Comparison of ENCODE assay signal across 9 mouse cellular contexts in genomic region chr16:32597909-32598381, GRCm38 (mm10). TPM values are rescaled to one million over a fixed set of nuclear protein-coding genes. Genes with fewer than 3 reads are reported as not detected.
DNase-seq lines count a peak whose midpoint lies in the region; ATAC-seq lines count a peak whose summit lies in the region.
"Had no signal": no experiment of that assay in that cellular context is flagged by ENCODE, and none has a peak within 500 bp of the region (broad histone marks: within the 10 kb centered on the region; RNA-seq: fewer than 3 reads in every experiment).

No protein-coding gene starts in this region.

- no peak overlapping the region for H3K9ac ChIP-seq in embryonic facial prominence, embryonic 12.5 days
- H3K9ac ChIP-seq in heart, embryonic 13.5 days, result peak overlapping the region; percentile 45
- H3K9ac ChIP-seq in kidney, embryonic 15.5 days, result no peak overlapping the region

- peak overlapping the region; percentile 23; the same call in 1 of the 2 replicates for H3K27ac ChIP-seq in embryonic facial prominence, embryonic 12.5 days
- H3K27ac ChIP-seq in embryonic facial prominence, embryonic 10.5 days (replicated peaks), result no peak overlapping the region
- peak overlapping the region; percentile 57 for H3K27ac ChIP-seq in heart, embryonic 13.5 days (replicated peaks)
- H3K27ac ChIP-seq in kidney, embryonic 15.5 days, result no peak overlapping the region

- ATAC-seq in embryonic facial prominence, embryonic 12.5 days (ENCODE audit: insufficient number of reproducible peaks, insufficient read depth, low FRiP score, low TSS enrichment), result no peak
- no peak for ATAC-seq in heart, embryonic 13.5 days (ENCODE audit: extremely low read depth, insufficient number of reproducible peaks, low FRiP score, low TSS enrichment)
- ATAC-seq in megakaryocyte progenitor cell, adult 5-6 weeks (replicated peaks; ENCODE audit: poor library complexity), result peak; percentile 58
- no peak for ATAC-seq in kidney, embryonic 15.5 days (replicated peaks; ENCODE audit: low FRiP score)

- H3K4me2 ChIP-seq in embryonic facial prominence, embryonic 12.5 days (replicated peaks), result no peak overlapping the region
- 0 out of 2 replicates have a peak overlapping the region, but pooled peaks have one; percentile 20 for H3K4me2 ChIP-seq in heart, embryonic 13.5 days
- no peak overlapping the region for H3K4me2 ChIP-seq in kidney, embryonic 15.5 days

- H3K36me3 ChIP-seq in embryonic facial prominence, embryonic 12.5 days, result no peaks in the 10 kb centered on the region
- H3K36me3 ChIP-seq in embryonic facial prominence, embryonic 10.5 days (replicated peaks), result no peaks in the 10 kb centered on the region
- H3K36me3 ChIP-seq in heart, embryonic 13.5 days, result no peaks in the 10 kb centered on the region
- H3K36me3 ChIP-seq in kidney, embryonic 15.5 days, result no peaks in the 10 kb centered on the region

- no peaks in the 10 kb centered on the region for H3K27me3 ChIP-seq in embryonic facial prominence, embryonic 12.5 days
- no peaks in the 10 kb centered on the region for H3K27me3 ChIP-seq in embryonic facial prominence, embryonic 10.5 days (replicated peaks; ENCODE audit: low read depth, poor library complexity, severe bottlenecking)
- H3K27me3 ChIP-seq in heart, embryonic 13.5 days (replicated peaks), result no peaks in the 10 kb centered on the region
- H3K27me3 ChIP-seq in kidney, embryonic 15.5 days, result no peaks in the 10 kb centered on the region
- H3K27me3 ChIP-seq: CH12.LX had no signal

- WGBS in embryonic facial prominence, embryonic 12.5 days, result 44% methylated on average over 4 of the region's 4 CpGs
- WGBS in embryonic facial prominence, embryonic 10.5 days, result 49% methylated on average over 4 of the region's 4 CpGs
- WGBS in heart, embryonic 13.5 days, result 19% methylated on average over 4 of the region's 4 CpGs
- 32% methylated on average over 4 of the region's 4 CpGs for WGBS in kidney, embryonic 15.5 days

- no peak overlapping the region for H3K4me3 ChIP-seq in embryonic facial prominence, embryonic 12.5 days
- no peak overlapping the region for H3K4me3 ChIP-seq in embryonic facial prominence, embryonic 10.5 days
- H3K4me3 ChIP-seq in heart, embryonic 13.5 days, result no peak overlapping the region
- H3K4me3 ChIP-seq in kidney, embryonic 15.5 days (replicated peaks), result no peak overlapping the region

- no peaks in the 10 kb centered on the region for H3K9me3 ChIP-seq in embryonic facial prominence, embryonic 12.5 days
- no peaks in the 10 kb centered on the region for H3K9me3 ChIP-seq in embryonic facial prominence, embryonic 10.5 days
- H3K9me3 ChIP-seq in heart, embryonic 13.5 days, result no peaks in the 10 kb centered on the region
- H3K9me3 ChIP-seq in kidney, embryonic 15.5 days (replicated peaks), result no peaks in the 10 kb centered on the region

- H3K4me1 ChIP-seq in embryonic facial prominence, embryonic 12.5 days, result no peaks in the 10 kb centered on the region
- H3K4me1 ChIP-seq in embryonic facial prominence, embryonic 10.5 days, result peaks cover 5% of the 10 kb centered on the region
- H3K4me1 ChIP-seq in heart, embryonic 13.5 days, result peaks cover 5% of the 10 kb centered on the region
- H3K4me1 ChIP-seq in kidney, embryonic 15.5 days, result peaks cover 9% of the 10 kb centered on the region; the same call in 1 of the 2 replicates

- no peak for DNase-seq in embryonic facial prominence, embryonic 10.5 days (ENCODE audit: low spot score)
- peak; percentile 9 for DNase-seq in ovary, adult 18-20 months (ENCODE audit: low spot score)
- no peak for DNase-seq in ovary, postnatal 36 days (ENCODE audit: low spot score)
- no peak for DNase-seq in left cerebral cortex, adult 8-10 months (ENCODE audit: low spot score in 2 of 2)

RNA-seq across cellular contexts. Expression of gene Tfrc, which starts 10.8 kb away (rescaled TPM):
- polyA plus RNA-seq in embryonic facial prominence, embryonic 12.5 days (2016; fragmentation: Nextera tagmentation; extraction: Ambion mirVana), result 32.7 and 36.6 TPM in 2 replicates
- 50.0 and 61.5 TPM in 2 replicates for polyA plus RNA-seq in embryonic facial prominence, embryonic 10.5 days (2016; fragmentation: Nextera tagmentation; extraction: Ambion mirVana)
- 32.7 and 34.7 TPM in 2 replicates for polyA plus RNA-seq in heart, embryonic 13.5 days (2015; fragmentation: Nextera tagmentation; extraction: Ambion mirVana)
- 111 and 138 TPM in 2 replicates for total RNA-seq in megakaryocyte progenitor cell, adult 5-6 weeks (2015)
- total RNA-seq in megakaryocyte progenitor cell, adult 5-6 weeks (2017), result 110 and 143 TPM in 2 replicates
- total RNA-seq in left cerebral cortex, adult 8-10 months (2022), result 10 to 100 TPM; 70.9 to 85.1 (median 81.6) TPM
- 50.2 and 50.7 TPM in 2 replicates for polyA plus RNA-seq in kidney, embryonic 15.5 days (2015; fragmentation: Nextera tagmentation; extraction: Ambion mirVana)

RNA-seq across cellular contexts. Expression of gene Tnk2, which starts 45.7 kb away (rescaled TPM):
- polyA plus RNA-seq in embryonic facial prominence, embryonic 12.5 days (2016; fragmentation: Nextera tagmentation; extraction: Ambion mirVana), result 13.4 and 13.8 TPM in 2 replicates
- polyA plus RNA-seq in embryonic facial prominence, embryonic 10.5 days (2016; fragmentation: Nextera tagmentation; extraction: Ambion mirVana), result 8.6 and 8.7 TPM in 2 replicates
- 7.1 and 8.7 TPM in 2 replicates for polyA plus RNA-seq in heart, embryonic 13.5 days (2015; fragmentation: Nextera tagmentation; extraction: Ambion mirVana)
- 5.9 and 6.9 TPM in 2 replicates for total RNA-seq in megakaryocyte progenitor cell, adult 5-6 weeks (2015)
- 8.0 and 15.5 TPM in 2 replicates for total RNA-seq in megakaryocyte progenitor cell, adult 5-6 weeks (2017)
- 100 to 1,000 TPM; 243 to 266 (median 252) TPM for total RNA-seq in left cerebral cortex, adult 8-10 months (2022)
- polyA plus RNA-seq in kidney, embryonic 15.5 days (2015; fragmentation: Nextera tagmentation; extraction: Ambion mirVana), result 9.3 and 12.4 TPM in 2 replicates

Comparison
In these comparisons a context has a peak if more than half of its experiments do, and no peak if none do; other contexts are left out.
1. H3K27ac ChIP-seq: peak in embryonic facial prominence, embryonic 12.5 days (single experiment) and heart, embryonic 13.5 days (single experiment); none in embryonic facial prominence, embryonic 10.5 days (single experiment) and kidney, embryonic 15.5 days (single experiment).